Mouse (Mus musculus) G1E (cell line): ENCODE measurements around the gene Slc24a3.

ENCODE experiments used
- CTCF ChIP-seq: IDR thresholded peaks from 2 replicates; pipeline ENCODE4 v1.5.1; 2012; ENCODE audit warnings: low read depth, low read length, inconsistent platforms, mixed read lengths
- GATA1 ChIP-seq: IDR thresholded peaks from 2 replicates; pipeline ENCODE4 v1.6.1; 2012; ENCODE audit warnings: borderline replicate concordance, low read length, inconsistent platforms, mixed read lengths
- POLR2AphosphoS5 ChIP-seq: IDR thresholded peaks from 2 replicates; pipeline ENCODE4 v1.6.1; 2012; ENCODE audit warnings: low read depth, low read length, inconsistent platforms; ENCODE audit not compliant: insufficient replicate concordance

- TF ChIP-seq CTCF (no peak), POLR2AphosphoS5 (no peak), GATA1 (no peak)
Measured at GRCm38 (mm10) chr2:145541695-145542094, 374.1 kb downstream of the Slc24a3 start.
